Mouse (Mus musculus): ENCODE data around the gene Rb1.

Gene Rb1

GRCm38 (mm10) chr14:73325456-73326381, at the start of gene Rb1:
Rb1 (minus strand) TSS chr14:73325822.
- in situ Hi-C loops (cut with MboI; ENCODE audit: unreplicated experiment in 2 of 2) = loop anchor here in 1 of 2 experiments (5.0 kb wide), 1 partner anchor 57 kb away; no protein-coding TSS in a partner anchor

- in situ Hi-C loops (cut with MboI; ENCODE audit: unreplicated experiment in 2 of 2) = no loop called here
Observed at GRCm38 (mm10) chr14:73374315-73374890, 48.8 kb upstream of the Rb1 start.

GRCm38 (mm10) chr14:73373606-73374005, 48.0 kb upstream of the Rb1 start:
- in situ Hi-C loops (cut with MboI; ENCODE audit: unreplicated experiment in 2 of 2) = no loop called here

GRCm38 (mm10) chr14:73372990-73373389, 47.4 kb upstream of the Rb1 start:
- in situ Hi-C loops (cut with MboI; ENCODE audit: unreplicated experiment in 2 of 2) = no loop called here

- in situ Hi-C loops (cut with MboI; ENCODE audit: unreplicated experiment in 2 of 2) = no loop called here
Observed at GRCm38 (mm10) chr14:73371577-73371976, 46.0 kb upstream of the Rb1 start.

DNA sequence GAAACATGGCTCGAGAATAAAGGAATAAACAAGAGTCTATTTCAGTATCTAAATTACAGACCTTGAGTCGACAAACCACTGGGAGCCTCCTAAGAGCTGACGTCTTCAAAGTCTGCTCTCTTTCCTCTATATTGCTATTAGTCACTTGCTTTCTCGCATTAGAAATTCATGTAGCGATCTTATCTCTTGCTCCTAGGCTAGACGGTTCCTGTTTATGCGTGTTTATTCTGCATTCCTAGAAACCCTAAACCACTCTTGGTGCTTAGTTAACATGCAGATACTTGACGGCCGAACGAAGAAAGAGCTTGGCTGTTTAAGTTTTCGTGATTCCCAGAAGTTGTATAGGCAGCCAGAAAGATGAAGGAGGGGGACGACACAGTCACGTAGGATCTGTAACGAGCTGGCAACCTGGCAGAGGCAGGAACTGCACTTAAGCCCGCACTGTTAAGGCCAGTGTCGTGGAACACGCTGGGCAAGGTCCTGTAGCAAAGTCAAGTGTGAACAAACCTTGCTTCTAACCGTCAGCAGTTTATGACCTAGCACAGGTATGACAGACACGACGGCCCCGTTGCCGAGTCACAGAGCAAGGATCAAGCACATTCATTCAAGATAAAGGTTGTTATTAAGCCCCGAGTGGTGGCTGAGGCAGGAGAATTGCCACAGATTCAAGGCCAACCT, 45.2 kb upstream of the Rb1 start:
- in situ Hi-C loops (cut with MboI; ENCODE audit: unreplicated experiment in 2 of 2) = no loop called here

GRCm38 (mm10) chr14:73370078-73370670, 44.6 kb upstream of the Rb1 start:
- in situ Hi-C loops (cut with MboI; ENCODE audit: unreplicated experiment in 2 of 2) = no loop called here

DNA sequence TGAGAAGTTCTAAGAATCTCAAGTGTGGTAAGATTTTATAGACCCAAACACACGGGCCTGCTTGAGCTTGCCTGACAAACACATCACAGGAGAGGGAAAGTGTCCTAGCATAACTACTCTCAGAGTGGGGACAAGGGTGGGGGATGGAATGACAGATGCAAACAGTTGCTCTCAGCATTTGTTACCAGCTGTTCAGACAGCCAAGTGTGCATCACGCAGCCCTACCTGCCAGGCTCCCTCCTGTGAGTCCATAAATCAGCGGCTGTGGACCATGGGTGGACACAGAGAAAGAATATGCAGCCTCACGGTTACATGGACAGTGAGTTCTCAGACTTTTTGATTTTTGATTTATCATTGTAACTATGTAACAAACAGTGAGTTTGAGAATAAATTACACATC, 44.0 kb upstream of the Rb1 start:
- in situ Hi-C loops (cut with MboI; ENCODE audit: unreplicated experiment in 2 of 2) = no loop called here

- in situ Hi-C loops (cut with MboI; ENCODE audit: unreplicated experiment in 2 of 2) = no loop called here
Observed at GRCm38 (mm10) chr14:73368966-73369365, 43.3 kb upstream of the Rb1 start.

- in situ Hi-C loops (cut with MboI; ENCODE audit: unreplicated experiment in 2 of 2) = no loop called here
Observed at GRCm38 (mm10) chr14:73368221-73368620, 42.6 kb upstream of the Rb1 start.

- in situ Hi-C loops (cut with MboI; ENCODE audit: unreplicated experiment in 2 of 2) = no loop called here
Observed at GRCm38 (mm10) chr14:73366278-73366677, 40.7 kb upstream of the Rb1 start.

GRCm38 (mm10) chr14:73363782-73364181, 38.2 kb upstream of the Rb1 start:
- in situ Hi-C loops (cut with MboI; ENCODE audit: unreplicated experiment in 2 of 2) = no loop called here

GRCm38 (mm10) chr14:73354700-73355099, 29.1 kb upstream of the Rb1 start:
- in situ Hi-C loops (cut with MboI; ENCODE audit: unreplicated experiment in 2 of 2) = no loop called here

- in situ Hi-C loops (cut with MboI; ENCODE audit: unreplicated experiment in 2 of 2) = no loop called here
Observed at GRCm38 (mm10) chr14:73351118-73351517, 25.5 kb upstream of the Rb1 start.

- in situ Hi-C loops (cut with MboI; ENCODE audit: unreplicated experiment in 2 of 2) = no loop called here
Observed at GRCm38 (mm10) chr14:73350029-73350428, 24.4 kb upstream of the Rb1 start.

DNA sequence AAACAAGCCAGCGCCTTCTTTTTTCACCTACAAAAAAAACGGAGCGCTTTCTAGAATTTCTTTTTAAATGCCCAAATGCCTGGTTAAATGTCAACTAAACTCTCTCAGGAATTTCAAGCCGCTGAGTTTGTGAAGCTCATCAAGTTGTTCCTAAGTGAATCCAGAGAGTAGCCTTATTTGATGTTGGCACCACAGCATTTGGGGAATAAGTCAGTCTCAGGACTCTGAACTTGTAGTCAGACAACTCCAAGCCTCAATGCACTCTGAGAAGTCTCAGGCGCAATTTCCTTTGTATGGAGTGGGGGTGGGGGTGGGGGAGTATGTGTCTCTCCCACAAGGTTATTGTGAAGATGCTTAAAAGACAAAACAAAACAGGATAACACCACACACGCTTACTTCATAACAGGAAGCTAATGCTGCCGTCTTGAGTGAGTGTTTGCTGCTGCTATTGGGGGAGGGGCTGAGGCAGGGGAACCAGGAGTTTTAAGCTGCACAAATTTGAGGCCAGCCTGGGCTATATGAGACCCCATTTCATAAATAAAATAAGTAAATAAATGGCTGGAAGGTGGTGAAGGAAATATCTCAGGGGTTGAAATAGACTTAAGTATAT, 23.5 kb upstream of the Rb1 start:
- in situ Hi-C loops (cut with MboI; ENCODE audit: unreplicated experiment in 2 of 2) = no loop called here

DNA sequence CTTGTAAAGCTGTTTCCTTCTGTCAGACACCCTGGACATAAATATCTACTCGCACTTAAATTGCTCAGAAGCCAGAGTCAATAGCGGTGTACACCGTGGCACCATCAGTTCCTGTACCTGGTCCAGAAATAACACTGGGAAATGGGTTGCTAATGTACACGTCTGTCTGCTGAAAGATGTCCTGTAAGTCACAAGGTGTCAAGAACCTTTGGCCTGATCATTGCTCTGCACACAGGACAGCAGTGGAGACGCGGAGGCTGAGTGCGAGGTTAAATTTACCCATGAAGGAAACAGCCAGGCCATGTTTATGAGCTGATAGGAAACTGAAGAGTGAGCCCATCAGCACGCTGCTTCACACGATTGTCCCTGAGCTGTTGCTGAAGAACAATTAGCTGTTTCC, 21.7 kb upstream of the Rb1 start:
- in situ Hi-C loops (cut with MboI; ENCODE audit: unreplicated experiment in 2 of 2) = no loop called here

DNA sequence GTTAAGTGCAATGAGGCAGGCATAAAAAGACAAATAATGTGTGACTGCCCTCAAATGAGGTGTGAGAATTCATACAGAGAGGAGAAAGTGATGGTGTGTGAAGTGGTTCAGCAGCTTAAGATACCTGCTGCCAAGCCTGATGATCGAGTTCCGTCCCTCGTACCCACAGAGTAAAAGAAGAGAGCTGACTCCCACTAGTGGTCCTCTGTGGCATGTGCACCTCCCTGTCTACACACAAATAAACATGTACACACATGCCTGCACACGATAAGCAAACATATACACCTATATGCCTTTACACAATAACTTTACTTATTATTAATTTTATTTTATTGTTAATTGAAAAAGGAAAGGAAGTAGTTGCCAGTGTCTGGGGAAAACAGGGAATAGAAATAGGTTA, 20.0 kb upstream of the Rb1 start:
- in situ Hi-C loops (cut with MboI; ENCODE audit: unreplicated experiment in 2 of 2) = no loop called here

DNA sequence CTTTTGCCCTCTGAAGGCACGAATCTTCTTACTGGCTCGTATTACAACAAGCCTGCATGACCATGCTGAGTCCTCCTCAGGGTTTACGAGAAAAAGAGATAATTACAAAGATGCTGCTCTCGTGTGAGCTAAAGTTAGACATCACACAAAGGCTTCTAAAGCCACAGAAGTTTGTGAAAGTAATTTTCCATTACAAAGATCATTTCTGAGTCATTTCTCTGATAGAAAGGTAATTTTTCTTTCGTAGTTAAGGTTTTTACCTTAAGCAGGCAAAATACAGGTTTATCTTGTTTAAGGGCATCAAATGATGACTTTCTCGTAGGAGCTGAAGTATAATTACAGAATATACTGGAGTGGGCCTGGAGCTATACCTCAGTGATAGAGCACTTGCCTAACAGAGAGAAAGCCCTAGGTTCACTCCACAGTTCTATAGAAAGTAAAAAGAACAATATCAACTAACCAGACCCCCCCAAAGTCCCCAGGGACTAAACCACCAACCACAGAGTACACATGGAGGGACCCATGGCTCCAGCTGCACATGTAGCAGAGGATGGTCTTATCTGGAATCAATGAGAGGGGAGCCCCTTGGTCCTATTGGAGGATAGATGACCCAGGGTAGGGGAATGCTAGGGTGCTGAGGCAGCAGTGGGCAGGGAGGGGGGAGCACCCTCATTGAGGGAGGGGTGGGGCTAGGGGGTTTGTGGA, 14.6 kb upstream of the Rb1 start:
- in situ Hi-C loops (cut with MboI; ENCODE audit: unreplicated experiment in 2 of 2) = no loop called here

DNA sequence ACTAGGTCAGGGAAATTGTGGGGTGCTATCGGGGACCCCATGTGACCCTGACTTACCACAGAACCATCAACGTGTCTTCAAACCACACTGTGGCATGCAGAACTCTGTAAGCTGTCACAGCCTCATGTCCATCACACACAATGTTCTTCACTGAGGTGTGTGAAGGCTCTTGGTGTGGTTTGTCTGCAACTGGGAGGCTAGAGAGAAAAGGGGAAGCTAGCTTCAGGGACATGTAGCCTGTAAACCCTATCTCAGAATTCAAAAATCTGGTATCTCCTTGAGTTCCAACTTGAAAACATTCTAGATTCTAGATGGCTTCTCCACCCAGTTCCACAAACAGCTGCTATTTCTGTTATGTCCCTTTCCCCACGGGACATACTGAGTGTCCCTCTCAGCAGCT, 14.0 kb upstream of the Rb1 start:
- in situ Hi-C loops (cut with MboI; ENCODE audit: unreplicated experiment in 2 of 2) = no loop called here
